Mouse (Mus musculus) neural tube, embryonic 13.5 days (tissue): ENCODE measurements around the gene Vps26a. TPM values are rescaled to one million over a fixed set of nuclear protein-coding genes. Genes with fewer than 3 reads are reported as not detected.

Experiments
- polyA plus RNA-seq: library from polyadenylated mRNA; unstranded; fragments of >200 nt; fragmentation: Nextera tagmentation; extraction: Ambion mirVana; gene quantifications from 2 replicates; pipeline ENCODE4 v1.2.1, GENCODE M21; 2015

Gene Vps26a
- polyA plus RNA-seq, 1 experiment from 2014 or later, result 67.0 TPM

Other genes starting within 250 kb of the Vps26a start
- gene Tacr2, start 234.4 kb downstream of the Vps26a start, polyA plus RNA-seq, result 0.25 TPM in 1 of 2 replicates, not detected in the other
- 96.0 and 103 TPM in 2 replicates for gene Hk1, start 106.9 kb downstream of the Vps26a start, polyA plus RNA-seq
- 0.43 and 0.45 TPM in 2 replicates for gene Hkdc1, start 64.3 kb downstream of the Vps26a start, polyA plus RNA-seq
- 1.6 and 1.8 TPM in 2 replicates for gene 4930507D05Rik, start 37.3 kb downstream of the Vps26a start, polyA plus RNA-seq
- 20.5 and 21.6 TPM in 2 replicates for gene Supv3l1, start 37.1 kb downstream of the Vps26a start, polyA plus RNA-seq
- 8.3 TPM in 2 replicates for gene Srgn, start 40.6 kb upstream of the Vps26a start, polyA plus RNA-seq
- 73.1 and 77.1 TPM in 2 replicates for gene Kif1bp, start 91.7 kb upstream of the Vps26a start, polyA plus RNA-seq
- gene Ddx21, start 115.5 kb upstream of the Vps26a start, polyA plus RNA-seq, result 14.9 and 17.1 TPM in 2 replicates
- 88.3 and 96.9 TPM in 2 replicates for gene Ddx50, start 164.4 kb upstream of the Vps26a start, polyA plus RNA-seq
- gene Stox1, start 239.3 kb upstream of the Vps26a start, polyA plus RNA-seq, result 2.2 and 3.3 TPM in 2 replicates